Mouse (Mus musculus) CH12F3 (cell line): Measurements from ENCODE around the gene Ldlr.

ENCODE experiments used
- in situ Hi-C: fragments of 300-500 bp; cut with MboI; formaldehyde crosslinking; loops from 2 replicates; pipeline ENCODE4 v1.14.3; 2020; ENCODE audit warnings: low sequenced_read_pairs

Gene Ldlr

GRCm38 (mm10) chr9:21725224-21726121 lies 2.2 kb downstream of the Ldlr start:
- in situ Hi-C loops, result no loop called here

DNA sequence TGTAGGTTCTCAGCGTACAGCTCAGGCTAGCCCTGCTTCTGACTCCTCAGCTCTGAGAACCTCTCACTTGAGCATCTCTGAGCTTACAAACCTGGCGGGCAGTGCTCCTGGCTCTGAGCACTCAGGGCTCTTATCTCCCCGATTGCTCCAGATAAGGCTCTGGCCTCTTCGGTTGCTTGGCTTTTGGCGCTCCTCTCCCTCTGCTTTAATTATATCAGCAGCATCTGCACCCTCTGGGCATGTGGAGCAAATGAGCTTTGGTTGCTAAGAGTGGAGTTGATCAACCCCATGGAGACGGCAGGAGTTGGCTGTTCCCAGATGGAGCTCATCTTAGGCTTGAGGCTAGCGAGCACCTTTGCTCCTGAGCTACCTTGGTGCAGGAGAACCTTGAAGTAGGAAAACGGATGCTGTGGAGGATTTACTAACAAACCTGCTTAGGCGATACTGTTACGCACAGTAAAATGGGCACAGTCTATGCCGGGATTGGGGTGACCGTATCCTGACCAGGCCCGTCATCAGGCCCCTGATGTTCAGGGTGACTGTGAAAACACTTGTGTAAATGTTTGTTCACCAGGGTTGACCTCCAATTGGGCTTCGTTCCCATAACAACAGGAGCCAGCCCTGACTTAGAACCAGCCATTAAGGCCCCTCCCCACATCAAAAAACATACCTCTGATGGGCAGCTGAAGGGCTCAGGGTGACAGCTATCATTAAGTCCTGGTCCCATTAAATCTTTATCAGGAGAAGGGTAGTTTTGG lies 3.1 kb downstream of the Ldlr start:
- in situ Hi-C loops, result no loop called here

- in situ Hi-C loops, result no loop called here
Observed at GRCm38 (mm10) chr9:21728261-21728832, 5.1 kb downstream of the Ldlr start.

GRCm38 (mm10) chr9:21729264-21729663 lies 6.0 kb downstream of the Ldlr start:
- in situ Hi-C loops, result no loop called here

DNA sequence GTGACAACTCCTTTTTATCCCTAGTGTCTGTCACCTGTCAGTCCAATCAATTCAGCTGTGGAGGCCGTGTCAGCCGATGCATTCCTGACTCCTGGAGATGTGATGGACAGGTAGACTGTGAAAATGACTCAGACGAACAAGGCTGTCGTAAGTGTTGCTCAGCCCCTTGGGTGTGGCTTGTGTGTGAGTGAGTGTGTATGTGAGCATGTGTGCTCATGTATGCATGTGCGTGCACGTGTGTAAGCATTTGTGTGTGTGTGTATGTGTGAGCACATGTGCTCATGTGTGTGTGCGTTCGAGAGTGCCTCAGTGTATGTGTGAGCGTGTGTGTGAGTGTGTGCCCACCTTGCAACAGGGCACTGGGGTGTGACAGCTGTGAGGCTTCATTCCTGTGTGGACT lies 9.0 kb downstream of the Ldlr start:
- in situ Hi-C loops, result no loop called here

DNA sequence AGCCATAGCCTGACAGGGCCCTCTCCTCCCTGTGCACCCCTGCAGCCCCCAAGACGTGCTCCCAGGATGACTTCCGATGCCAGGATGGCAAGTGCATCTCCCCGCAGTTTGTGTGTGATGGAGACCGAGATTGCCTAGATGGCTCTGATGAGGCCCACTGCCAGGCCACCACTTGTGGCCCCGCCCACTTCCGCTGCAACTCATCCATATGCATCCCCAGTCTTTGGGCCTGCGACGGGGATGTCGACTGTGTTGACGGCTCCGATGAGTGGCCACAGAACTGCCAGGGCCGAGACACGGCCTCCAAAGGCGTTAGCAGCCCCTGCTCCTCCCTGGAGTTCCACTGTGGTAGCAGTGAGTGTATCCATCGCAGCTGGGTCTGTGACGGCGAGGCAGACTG lies 10.2 kb downstream of the Ldlr start:
- in situ Hi-C loops, result no loop called here

DNA sequence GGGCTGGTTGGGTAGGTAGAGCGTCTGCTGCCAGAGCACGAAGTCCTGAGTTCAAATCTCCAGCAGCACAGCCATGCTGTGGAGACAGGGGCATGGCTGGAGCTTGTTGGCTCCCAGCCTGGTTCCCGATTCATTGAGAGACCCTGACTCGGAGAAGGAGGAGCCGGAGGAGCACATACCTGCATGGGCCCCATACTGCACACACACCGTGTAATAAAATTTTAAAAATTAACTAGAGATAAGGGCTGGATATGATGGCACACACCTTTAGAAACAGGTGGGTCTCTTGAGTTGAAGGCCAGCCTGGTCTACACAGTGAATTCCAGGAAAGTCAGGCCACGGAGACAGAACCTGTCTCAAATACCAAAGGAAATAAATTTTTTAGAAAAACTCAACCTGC lies 10.7 kb downstream of the Ldlr start:
- in situ Hi-C loops, result no loop called here

DNA sequence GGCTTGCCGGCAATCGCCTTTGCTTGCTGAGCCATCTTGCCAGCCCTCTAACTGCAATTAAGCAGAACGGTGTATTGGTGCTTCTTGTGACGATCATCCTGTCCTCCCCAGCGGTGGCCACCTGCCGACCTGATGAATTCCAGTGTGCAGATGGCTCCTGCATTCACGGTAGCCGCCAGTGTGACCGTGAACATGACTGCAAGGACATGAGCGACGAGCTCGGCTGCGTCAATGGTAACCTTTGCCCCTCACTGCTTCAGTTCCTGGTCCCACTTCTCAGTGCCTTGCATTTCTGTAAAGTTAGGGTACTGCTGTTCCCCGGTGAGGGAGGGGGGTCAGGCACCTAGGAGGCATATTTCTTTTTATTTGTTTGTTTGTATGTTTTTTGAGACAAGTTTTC lies 11.8 kb downstream of the Ldlr start:
- in situ Hi-C loops, result no loop called here

GRCm38 (mm10) chr9:21736580-21736979 lies 13.3 kb downstream of the Ldlr start:
- in situ Hi-C loops, result no loop called here

GRCm38 (mm10) chr9:21737188-21737587 lies 13.9 kb downstream of the Ldlr start:
- in situ Hi-C loops, result no loop called here

DNA sequence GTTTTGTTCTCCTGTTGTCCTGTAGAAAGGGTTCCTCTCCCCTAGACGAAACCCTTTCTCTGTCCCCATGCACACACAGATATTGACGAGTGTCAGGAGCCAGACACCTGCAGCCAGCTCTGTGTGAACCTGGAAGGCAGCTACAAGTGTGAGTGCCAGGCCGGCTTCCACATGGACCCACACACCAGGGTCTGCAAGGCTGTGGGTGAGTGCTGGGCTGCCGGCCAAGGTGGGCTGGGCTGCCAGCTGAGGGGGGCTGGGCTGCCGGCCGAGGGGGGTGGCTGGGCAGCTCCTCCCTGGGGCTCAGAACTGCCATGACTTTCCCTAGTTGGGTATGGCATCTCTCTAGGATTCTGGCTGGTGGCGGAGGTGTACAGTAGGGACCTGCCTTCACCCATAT lies 15.5 kb downstream of the Ldlr start:
- in situ Hi-C loops, result no loop called here

- in situ Hi-C loops, result no loop called here
Observed at GRCm38 (mm10) chr9:21740427-21740826, 17.1 kb downstream of the Ldlr start.

- in situ Hi-C loops, result no loop called here
Observed at GRCm38 (mm10) chr9:21741514-21741913, 18.2 kb downstream of the Ldlr start.

DNA sequence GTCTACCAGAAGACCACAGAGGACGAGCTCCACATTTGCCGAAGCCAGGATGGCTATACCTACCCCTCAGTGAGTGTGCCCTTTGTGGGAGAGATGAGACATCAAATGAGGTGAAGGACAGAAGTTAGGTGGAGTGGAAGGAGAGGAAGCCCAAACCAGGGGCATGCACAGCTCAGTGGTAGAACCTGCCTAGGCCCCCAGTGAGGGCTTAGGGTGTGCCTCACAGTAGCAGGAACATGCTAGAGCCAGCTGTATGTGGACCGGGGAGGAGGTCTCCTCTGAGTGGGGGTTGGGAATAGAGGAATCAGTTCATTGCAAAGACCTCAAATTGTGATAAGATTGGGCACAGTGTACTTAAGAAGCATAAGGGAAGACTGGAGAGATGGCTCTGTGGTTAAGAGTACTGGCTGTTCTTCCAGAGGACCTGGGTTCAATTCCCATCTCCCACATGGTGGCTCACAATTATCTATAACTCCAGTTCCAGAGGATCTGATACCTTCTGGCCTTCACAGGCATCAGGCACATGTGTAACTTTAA lies 24.0 kb downstream of the Ldlr start:
- in situ Hi-C loops, result no loop called here

GRCm38 (mm10) chr9:21748033-21748432 lies 24.8 kb downstream of the Ldlr start:
- in situ Hi-C loops, result no loop called here

DNA sequence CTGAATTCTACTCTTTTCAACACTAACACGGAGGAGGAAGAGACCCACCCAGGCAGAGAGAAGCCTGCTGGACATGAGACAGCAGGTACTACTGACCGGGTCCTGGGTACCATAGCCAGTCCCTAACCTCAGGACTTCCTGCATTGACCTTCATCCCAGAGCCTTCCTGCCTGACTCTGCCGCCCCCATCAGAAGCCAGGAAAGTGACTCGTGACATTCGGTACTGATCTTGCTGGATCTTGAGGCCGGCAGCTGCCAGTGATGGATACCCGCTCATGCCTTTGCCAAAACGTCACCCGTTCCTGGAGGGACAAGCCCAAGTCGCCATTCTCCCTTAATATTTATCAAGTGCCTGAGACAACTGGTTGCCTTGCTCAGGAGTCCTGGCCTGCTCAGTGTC lies 25.2 kb downstream of the Ldlr start:
- in situ Hi-C loops, result no loop called here

- in situ Hi-C loops, result no loop called here
Observed at GRCm38 (mm10) chr9:21749382-21750118, 26.3 kb downstream of the Ldlr start.

DNA sequence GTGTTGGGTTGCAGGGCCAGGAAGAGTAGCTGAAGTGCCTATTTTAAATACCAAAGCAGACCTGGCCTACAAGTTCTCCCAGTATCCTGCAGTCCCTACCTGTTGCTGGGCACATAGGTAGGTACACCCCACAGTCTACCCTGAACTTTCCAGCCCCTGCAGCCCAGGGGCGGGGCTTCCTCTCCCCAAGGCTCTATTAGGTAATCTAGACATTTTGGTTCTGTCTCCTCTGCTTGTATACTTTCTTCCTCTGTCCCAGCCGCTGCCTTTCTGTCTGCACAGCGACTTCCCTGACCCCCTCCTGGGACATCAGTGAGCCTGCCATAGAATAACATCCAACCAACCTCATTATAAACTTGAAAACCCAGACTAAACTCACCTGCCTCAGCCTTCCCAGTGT lies 27.1 kb downstream of the Ldlr start:
- in situ Hi-C loops, result no loop called here

DNA sequence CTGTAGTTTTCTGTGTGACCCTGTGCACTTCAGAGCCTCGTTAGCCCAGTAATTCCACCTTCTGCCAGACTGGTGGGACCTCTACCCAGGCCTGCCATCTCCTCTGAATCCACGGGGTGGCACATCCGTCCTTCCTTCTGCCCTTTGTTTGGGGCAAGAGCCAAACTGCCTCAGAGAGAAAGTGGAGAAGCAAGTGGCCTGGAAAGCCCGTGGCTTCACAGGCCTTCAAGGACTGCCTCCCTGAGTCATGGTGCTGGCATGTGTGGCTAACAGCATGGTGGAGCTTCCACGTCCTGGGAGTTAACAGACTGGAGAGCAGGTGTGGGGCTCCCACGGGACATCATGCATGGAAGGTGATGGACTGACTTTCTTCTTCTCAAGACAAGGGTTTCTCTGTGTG lies 28.1 kb downstream of the Ldlr start:
- in situ Hi-C loops, result no loop called here

DNA sequence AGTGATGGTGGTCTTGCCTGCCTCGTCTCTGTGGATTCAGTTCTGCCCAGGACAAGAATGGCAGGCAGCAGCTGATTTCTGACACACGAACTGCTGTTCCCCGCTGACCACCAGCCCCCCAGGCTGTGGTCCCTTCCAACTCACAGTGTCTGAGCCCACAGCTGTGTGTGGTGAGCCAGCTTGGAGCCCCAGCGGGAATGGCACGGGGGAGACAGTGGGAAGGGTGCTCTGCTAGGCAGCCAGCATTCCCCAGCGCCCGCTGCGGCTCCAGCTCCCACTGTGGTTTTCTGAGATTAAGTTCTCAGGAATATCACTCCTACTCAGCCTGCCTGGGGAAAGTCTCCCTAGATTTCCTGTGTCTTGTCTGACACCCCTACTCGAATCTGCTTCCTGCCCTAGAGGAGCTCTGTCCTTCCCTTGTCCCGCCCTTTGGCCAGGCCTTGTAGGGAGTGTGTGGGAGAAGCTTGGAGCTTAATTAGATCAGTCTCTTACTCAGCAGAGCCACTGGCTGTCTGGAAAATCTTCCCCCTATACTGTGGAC lies 29.0 kb downstream of the Ldlr start:
- in situ Hi-C loops, result no loop called here

DNA sequence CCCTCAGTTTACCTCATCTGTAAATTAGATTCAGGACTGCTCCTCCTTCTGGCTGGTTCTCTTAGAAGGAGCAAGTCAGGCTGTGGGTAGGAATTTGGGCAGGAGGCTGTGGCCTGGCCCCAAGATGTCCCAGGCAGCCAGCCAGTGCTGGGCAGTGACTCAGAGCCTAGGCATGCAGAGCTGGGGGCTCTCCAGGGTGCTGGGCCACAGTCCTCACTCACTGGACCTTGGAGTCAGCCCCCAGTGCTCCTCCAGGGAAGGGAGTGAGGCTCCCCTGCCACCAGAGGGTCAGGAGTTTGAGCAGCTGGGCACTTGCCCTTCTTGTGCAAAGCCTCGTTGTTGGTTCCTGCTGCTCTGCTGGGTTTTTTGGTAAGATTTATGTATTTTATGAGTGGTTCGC lies 30.7 kb downstream of the Ldlr start:
- in situ Hi-C loops, result no loop called here
